Mouse (Mus musculus): Measurements from ENCODE around the gene Lipo4. TPM values are rescaled to one million over a fixed set of nuclear protein-coding genes. Genes with fewer than 3 reads are reported as not detected.
"Not testable (repeated sequence)": the region's sequence is repeated elsewhere in the genome, so short reads cannot be mapped to it uniquely, and the experiment has no call there.

Lipo4 gene
- not detected in 2 replicates for polyA plus RNA-seq (2016; fragmentation: Nextera tagmentation; extraction: Ambion mirVana)

DNA sequence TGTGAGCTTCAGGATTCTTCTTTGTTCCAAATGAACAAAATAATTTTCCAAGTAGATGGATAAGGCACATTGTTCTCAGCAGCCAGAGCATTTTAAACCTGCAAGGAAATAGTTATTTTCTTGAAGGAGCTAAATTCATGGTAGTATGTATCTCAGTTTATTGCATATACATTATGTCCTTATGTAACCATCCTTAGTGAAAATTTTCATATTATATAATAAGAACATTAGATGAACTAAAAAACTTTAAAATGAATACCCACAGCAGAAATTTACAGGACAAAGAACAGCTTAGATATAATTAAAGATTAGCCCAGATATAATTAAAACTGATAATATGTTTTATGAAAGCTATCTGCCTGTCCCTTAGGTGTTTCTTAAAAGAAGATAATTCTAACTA lies at the start of gene Lipo4:
Gene Lipo4, minus strand, starts transcription at position 101 of the 400 bp plus-strand sequence.
- H3K4me3 ChIP-seq, result no peak within 1 kb of the TSS
- H3K27me3 ChIP-seq (ENCODE audit: poor library complexity, severe bottlenecking), result no peaks in the 10 kb centered on the region
- no peaks in the 10 kb centered on the region for H3K4me1 ChIP-seq
- H3K9me3 ChIP-seq, result no peaks in the 10 kb centered on the region
- no peak for DNase-seq (ENCODE audit: extremely low spot score, low spot score)
- H3K36me3 ChIP-seq (replicated peaks), result no peaks in the 10 kb centered on the region
- no peak within 1 kb of the TSS for H3K27ac ChIP-seq

DNA sequence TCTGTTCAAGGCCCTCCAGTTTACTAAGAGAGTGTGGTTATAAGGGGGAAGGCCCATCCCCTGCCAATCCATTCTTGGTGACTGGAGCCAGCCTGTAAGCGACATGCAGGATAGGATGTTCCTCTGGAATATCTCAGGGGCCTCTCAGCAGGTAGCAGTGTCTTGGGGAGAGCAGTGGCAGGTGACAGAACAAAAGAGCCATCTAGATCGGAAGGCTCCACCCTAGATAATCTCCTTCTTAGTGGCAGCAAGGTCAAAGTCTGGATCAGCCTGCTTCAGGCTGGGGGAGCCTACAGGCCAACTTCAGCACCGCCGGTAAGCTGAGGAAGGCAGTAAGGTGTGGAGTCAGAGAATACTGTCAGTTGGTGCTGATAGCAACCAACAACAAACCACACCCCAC lies 61.2 kb downstream of the Lipo4 start:
- not testable (repeated sequence) for H3K9me3 ChIP-seq; H3K4me1 ChIP-seq; H3K36me3 ChIP-seq (replicated peaks); H3K27me3 ChIP-seq (ENCODE audit: poor library complexity, severe bottlenecking); DNase-seq (ENCODE audit: extremely low spot score, low spot score); H3K27ac ChIP-seq; H3K4me3 ChIP-seq
- 30% methylated on average over 4 of the region's 4 CpGs for WGBS

DNA sequence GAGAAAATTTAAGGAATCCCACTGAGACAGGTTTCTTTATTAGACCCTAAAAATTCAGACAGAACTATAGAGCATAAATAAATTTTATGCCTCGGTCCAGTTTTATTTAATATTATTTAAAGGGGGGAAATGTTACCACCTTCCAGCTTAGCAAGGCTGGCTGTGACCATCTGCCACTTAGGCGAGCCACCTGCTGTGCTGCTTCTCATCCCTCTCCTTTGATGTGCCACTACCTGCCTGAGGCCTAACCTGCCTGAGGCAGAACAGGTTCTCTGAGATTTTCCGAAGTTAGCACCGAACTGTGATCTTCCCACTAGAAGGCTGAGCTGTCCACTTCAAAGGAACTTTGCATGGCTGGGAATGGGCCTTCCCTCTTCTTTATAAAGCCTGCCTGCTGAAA lies 63.9 kb downstream of the Lipo4 start:
- H3K27me3 ChIP-seq (ENCODE audit: poor library complexity, severe bottlenecking), result no peaks in the 10 kb centered on the region
- H3K9me3 ChIP-seq, result peaks cover 17% of the 10 kb centered on the region; the same call in 1 of the 2 replicates
- no peak overlapping the region for H3K27ac ChIP-seq
- WGBS, result 71% methylated on average over 4 of the region's 4 CpGs
- H3K36me3 ChIP-seq (replicated peaks), result no peaks in the 10 kb centered on the region
- H3K4me3 ChIP-seq, result no peak overlapping the region
- no peak for DNase-seq (ENCODE audit: extremely low spot score, low spot score)
- no peaks in the 10 kb centered on the region for H3K4me1 ChIP-seq

Other genes with a start within 250 kb of the Lipo4 start
- gene Rnls, start 125.5 kb downstream of the Lipo4 start, polyA plus RNA-seq (2016; fragmentation: Nextera tagmentation; extraction: Ambion mirVana), result 6.0 and 6.9 TPM in 2 replicates
- gene Gm8978, start 107.5 kb upstream of the Lipo4 start, polyA plus RNA-seq (2016; fragmentation: Nextera tagmentation; extraction: Ambion mirVana), result not detected in 2 replicates
- gene Lipo2, start 233.6 kb upstream of the Lipo4 start, polyA plus RNA-seq (2016; fragmentation: Nextera tagmentation; extraction: Ambion mirVana), result 0.10 and 0.24 TPM in 2 replicates
- gene Lipo3, start 244.2 kb upstream of the Lipo4 start, polyA plus RNA-seq (2016; fragmentation: Nextera tagmentation; extraction: Ambion mirVana), result 7.5 and 7.7 TPM in 2 replicates